Mouse (Mus musculus): ENCODE results near the gene Mcub.

The Mcub gene

DNA sequence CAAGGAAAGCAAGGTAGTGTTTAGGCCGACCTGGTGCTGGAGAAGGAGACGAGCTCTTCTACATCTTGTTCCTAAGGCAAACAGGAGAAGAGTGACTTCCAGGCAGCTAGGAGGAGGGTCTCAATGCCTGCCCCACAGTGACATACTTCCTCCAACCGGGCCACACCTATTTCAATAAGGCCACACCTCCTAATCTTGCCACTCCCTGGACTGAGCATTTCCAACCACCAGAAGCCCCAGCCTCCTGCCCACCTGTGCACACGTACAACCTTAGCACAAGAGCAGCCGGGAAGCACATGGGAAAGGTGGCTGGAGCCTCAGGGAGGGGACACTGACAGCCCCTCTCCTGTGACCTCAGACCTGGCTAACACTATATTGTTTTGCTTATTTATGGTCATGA lies 78.0 kb downstream of the Mcub start:
- DNase-seq (ENCODE audit: low read depth), result no peak

DNA sequence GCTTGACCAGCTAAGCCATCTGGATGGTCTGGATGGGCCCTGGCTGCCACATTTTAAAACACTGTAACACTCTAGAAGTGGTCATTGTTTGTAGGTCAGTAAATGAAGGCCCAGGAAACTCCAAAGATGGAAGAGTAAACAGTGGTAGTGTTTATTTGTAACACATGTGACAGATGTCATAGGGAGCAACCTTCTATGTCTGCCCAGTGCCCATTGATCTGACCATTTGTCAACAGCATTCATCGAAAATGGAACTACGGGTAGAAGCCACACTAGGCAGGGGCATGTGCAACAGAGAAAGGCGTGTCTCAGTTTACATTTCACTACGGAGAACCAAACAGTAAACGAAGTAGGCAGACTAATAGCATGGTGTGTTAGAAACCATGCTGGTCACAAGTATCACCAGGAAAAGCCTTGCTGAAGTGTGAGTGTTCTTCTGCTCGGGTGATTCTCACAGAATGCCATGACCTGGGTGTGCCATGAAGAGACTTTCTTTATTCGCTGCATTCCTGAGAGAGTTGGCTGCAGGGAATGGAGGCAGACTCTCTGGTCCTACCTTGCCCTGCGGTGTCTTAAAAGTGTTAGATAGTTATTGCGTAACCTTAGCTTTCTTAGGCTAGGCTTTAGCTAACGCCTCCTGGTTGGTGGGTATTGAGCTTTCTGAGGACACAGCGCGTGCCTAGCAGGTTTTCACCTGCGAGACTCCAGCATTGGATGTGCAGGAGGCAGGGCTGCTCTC lies 82.1 kb downstream of the Mcub start:
- no peak for DNase-seq (ENCODE audit: low read depth)

DNA sequence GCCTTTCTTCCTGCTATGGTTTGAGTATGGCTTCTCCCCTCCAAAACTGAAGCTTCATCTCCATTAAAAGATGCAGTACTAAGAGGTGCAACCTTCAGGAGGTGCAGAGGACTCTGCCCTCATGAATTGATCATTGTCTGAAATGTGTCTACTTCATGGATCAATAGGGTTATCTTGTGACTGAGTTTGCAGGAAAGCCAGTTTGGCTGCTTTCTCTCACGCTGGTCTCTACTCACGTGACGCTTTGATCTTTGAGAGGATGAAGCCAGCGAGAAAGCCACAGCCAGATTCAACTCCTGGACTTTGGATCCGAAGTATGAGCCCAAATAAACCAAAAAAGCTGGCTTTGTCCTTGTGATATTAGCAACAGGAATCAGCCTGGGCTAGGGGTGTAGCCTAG lies 83.6 kb downstream of the Mcub start:
- DNase-seq (ENCODE audit: low read depth), result no peak

DNA sequence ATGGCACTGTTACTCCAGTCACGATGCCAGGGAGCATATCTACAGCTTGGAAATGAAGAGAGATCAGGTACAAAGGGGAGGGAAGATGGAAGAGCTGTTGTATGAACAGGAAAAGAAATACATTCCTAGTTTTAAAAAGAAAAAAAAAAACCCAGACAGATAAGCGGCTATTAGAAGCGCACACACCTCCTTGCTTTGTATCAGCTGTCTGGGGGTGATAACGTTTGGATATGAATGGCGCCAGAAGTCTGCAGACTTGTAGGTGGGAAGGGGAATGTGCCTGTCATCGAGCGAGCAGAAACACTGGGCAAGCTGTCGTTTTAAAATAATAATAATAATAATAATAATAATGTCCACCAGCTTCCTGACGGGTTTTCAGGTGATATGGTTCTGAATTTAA lies 84.4 kb downstream of the Mcub start:
- DNase-seq (ENCODE audit: low read depth), result no peak

DNA sequence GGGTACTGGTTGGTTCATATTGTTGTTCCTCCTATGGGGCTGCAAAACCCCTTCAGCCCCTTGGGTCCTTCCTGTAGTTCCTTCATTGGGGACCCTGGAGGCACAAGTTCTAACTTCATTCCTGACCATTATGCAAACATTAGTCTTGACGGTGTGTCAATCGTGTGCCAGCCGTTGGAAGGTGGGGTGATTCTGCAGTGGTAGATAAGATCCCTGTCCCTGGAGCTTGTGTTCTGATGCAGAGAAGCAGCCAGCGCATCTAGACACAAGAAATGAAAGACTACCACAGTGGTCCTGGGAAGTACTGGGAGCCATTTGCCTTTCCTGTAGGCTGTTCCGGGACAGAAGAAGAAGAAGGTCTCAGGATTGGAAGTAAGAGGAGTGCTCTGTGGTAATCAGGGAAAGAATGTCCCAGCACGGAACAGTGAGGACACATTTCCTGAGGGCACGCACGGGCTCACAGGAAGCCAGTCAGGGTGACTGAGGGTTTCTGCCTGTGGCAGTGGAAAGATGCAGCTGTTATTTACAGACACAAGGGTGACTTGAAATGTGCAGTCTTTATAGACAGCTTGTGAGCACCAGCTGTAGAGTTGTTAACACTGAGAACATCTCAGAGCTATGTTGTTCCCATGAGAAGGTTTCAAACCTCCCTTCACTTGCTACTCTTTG lies 88.9 kb downstream of the Mcub start:
- DNase-seq (ENCODE audit: low read depth), result no peak

DNA sequence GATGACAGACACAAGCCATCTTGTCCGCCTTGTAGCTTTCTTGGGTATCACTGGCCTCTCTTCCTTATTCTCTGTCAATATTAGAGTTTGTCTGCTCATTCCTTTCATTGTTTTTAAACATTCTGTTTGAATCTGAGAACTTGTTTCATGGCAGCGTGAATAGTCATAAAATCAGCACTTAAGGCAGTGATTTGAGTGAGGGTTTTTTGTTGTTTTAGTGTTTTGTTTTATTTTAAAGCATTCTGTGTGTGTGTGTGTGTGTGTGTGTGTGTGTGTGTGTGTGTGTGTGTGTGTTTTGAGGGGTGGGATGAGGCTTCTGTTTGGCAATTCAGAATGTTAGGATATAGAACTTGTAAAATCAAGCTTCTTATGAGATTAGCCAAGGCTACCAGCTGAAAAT lies 90.1 kb downstream of the Mcub start:
- DNase-seq (ENCODE audit: low read depth), result no peak

DNA sequence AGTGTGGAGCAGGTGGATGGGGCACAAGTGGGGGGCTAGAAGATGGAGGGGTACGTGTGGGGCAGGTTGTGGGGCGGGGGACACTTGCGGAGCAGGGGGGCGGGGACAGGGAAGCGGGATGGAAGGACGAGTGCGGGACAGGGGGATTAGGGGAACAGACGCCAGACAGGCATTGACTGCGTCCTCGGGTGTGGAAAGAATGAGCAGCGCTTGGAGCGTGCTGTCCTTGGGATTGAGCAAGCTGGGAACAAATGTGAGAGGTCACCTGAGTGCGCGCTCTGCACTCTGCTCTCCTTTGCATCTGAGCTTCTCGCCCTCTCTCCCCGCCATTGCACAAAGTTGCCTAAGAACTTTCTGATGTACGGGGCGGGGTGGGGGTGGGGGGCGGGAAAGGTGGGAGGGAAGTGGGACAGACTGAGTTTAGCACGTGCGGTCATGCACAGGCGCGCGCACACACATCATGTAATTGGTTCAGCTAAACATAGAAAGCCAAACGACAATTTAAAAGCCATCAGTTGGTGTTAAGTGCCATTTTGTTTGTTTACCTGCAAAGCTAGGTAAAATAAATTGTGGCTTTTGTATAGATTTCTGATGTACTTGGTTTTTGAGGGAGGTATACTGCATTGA lies 90.8 kb downstream of the Mcub start:
- DNase-seq (ENCODE audit: low read depth), result no peak

DNA sequence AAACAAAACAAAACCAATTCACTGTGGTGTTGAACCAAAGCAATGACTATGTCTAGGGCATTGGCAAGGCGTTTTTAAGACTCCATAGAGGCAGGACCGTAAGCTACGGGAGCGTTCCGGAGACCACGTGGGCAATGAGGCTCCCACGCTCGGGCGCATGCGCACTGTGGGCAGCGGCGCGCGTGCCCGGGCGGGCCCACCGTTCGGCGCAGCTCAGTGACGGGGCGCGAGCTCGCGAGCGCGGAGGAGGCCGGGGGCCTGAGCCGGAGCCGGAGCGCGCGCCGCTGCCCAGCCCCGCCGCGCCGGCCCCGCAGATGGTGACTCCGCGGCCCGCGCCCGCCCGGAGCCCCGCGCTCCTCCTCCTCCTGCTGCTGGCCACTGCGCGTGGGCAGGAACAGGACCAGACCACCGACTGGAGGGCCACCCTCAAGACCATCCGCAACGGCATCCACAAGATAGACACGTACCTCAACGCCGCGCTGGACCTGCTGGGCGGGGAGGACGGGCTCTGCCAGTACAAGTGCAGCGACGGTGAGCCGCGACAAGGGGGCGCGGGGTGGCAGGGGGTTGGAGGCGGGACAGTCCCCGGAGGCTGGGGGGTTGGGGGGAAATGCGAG lies 91.5 kb downstream of the Mcub start, which contains the start of gene Pla2g12a:
Gene Pla2g12a, plus strand, starts transcription at position 202 of the 617 bp plus-strand sequence.
- peak; percentile 58 for DNase-seq (ENCODE audit: low read depth)

DNA sequence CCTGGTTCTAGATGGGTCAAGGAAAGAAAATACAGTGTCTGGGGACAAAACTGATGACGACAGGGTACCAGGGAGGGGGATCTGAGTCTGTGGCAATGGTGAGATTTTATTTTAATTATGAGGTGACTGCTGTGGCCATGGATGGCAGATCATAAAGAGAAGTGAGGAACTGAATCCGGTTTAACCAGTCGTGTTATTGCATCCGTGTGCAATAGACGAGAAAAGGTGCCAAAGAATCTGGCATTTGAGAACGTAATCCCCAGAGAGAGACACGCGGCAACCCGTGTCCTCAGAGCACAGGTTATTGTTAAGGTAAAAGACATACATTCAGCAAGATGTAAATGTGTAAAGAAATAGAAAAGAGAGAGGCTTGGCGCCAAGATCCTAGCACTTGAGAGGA lies 92.7 kb downstream of the Mcub start:
- no peak for DNase-seq (ENCODE audit: low read depth)
